Mouse (Mus musculus): ENCODE results near the gene Pmpca.

- TF ChIP-seq CTCF (IDR thresholded peaks at IDR 0.05; ENCODE audit: low read depth) (no peak), EP300 (IDR thresholded peaks at IDR 0.05; ENCODE audit: low read depth) (no peak)
Measured at GRCm38 (mm10) chr2:26356231-26356630, 32.9 kb upstream of the Pmpca start.
